Mouse (Mus musculus) cerebral cortex, adult 2 months (tissue): ENCODE results near the gene Rexo1.

ENCODE experiments used
- WGBS: fragments of 180-500 bp; shearing (Covaris S2); methylation state at CpG from one replicate; pipeline ENCODE4 v1.1.7; 2018; 5-methylcytosine and 5-hydroxymethylcytosine counted together

Gene Rexo1

GRCm38 (mm10) chr10:80504724-80505123 is 56.6 kb downstream of the Rexo1 start:
- WGBS: under 1% methylated on average over 9 of the region's 9 CpGs

GRCm38 (mm10) chr10:80503599-80504220 is 57.6 kb downstream of the Rexo1 start:
- 27% methylated on average over 27 of the region's 27 CpGs for WGBS

GRCm38 (mm10) chr10:80502819-80503314 is 58.5 kb downstream of the Rexo1 start:
- 10% methylated on average over 22 of the region's 22 CpGs for WGBS

DNA sequence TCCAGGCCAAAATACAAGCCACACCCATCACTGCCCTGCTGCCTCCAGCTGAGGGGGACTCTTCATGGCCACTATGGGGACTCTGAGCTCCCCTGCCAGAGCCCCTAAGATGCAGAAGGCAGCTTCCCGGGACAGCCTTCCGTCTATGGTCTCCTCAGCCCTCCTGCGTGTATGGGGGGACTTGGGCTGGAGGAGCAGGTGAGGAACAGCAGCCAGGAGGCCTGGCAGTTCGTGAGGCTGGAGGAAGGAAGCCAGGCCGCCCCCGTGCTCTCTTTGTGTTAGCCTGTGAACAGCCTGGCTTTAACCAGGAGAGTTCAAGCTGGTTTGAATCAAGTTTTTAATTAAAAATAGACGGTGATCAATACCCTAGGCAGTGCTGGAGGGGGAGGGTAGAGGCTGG is 59.1 kb downstream of the Rexo1 start:
- 4% methylated on average over 7 of the region's 7 CpGs for WGBS

- WGBS: 2% methylated on average over 20 of the region's 20 CpGs
Measured at GRCm38 (mm10) chr10:80496421-80496820, 64.9 kb downstream of the Rexo1 start.

- 3% methylated on average over 35 of the region's 35 CpGs for WGBS
Measured at GRCm38 (mm10) chr10:80495901-80496300, 65.5 kb downstream of the Rexo1 start.

DNA sequence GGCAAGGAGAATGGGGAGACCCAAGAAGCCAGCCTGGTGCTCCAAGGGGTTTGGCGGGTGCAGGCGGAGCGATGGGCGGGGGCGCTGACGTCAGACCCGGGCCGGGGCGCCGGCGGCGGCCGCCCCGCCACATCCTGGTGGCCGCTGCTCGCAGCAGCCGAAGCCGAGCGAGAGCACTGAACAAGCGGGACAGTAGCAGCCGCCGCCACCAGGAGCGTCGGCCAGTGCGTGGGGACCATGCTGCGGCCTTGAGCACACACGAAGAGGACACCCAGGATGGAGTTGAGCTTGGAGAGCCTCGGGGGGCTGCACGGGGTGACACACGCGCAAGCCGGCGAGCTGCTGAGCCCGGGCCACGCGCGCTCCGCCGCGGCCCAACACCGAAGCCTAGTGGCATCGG is 66.6 kb downstream of the Rexo1 start, which contains the start of gene Onecut3:
Onecut3 (plus strand) TSS at position 104 of the 400 bp plus-strand sequence.
- 1% methylated on average over 39 of the region's 42 CpGs for WGBS
